8 mouse cellular contexts compared by ENCODE assay signal in the genomic region with DNA sequence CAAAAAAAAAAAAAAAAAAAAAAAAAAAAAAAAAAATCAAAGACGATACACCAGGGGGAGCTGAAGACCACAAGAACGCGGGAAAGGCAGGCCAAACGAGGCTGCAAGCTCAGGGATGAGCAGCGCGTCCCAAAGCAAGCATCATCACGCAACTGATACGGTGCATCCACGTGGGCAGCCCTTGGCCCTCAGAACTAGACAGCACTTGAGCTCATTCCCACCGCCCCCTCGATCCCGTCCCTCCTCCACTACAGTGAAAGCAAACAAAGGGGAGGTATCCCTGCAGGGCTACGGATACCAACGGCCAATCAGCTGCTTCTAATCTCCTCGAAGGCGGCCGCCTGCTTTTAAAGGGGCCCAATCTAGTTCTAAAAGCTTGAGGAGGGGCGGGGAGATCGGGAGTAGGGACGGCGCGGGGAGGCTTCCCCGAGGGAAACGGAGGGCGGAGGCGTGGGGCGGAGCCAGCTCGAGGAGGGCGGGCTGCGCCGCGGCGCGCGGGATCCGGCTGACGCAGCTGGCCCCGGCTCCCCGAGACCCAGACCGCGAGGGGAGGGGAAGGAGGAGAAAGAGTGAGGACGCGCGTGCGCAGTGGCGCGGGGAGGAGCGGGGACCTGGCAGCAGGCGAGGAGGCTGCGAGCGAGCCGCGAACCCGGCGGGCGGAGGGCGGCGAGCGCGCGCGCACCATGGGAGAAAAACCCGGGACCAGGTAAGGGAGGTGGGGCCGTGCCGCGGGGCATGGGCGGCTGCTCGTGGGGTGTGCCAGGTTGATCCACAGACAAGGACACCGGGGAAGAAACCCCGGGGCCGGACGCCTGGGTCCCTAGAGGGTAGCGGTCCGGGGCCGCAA. TPM values are rescaled to one million over a fixed set of nuclear protein-coding genes. Genes with fewer than 3 reads are reported as not detected.
DNase-seq lines count a peak whose midpoint lies in the region; ATAC-seq lines count a peak whose summit lies in the region.

A gene (plus strand): TSS at position 588 of the 847 bp plus-strand sequence.

- peak within 1 kb of the TSS; percentile 81 for H3K9ac ChIP-seq in hindbrain, embryonic 11.5 days (ENCODE audit: low read depth, low read length)

- H3K4me2 ChIP-seq in hindbrain, embryonic 11.5 days (replicated peaks; ENCODE audit: low read depth, low read length): peak within 1 kb of the TSS; percentile 70

- peak within 1 kb of the TSS; percentile 88 for H3K4me3 ChIP-seq in hindbrain, embryonic 11.5 days (ENCODE audit: low read depth, low read length)

- under 1% methylated on average over 74 of the region's 75 CpGs for WGBS in hindbrain, embryonic 11.5 days

- peak within 1 kb of the TSS; percentile 79 for H3K27ac ChIP-seq in hindbrain, embryonic 11.5 days (ENCODE audit: low read depth, low read length)

- H3K4me1 ChIP-seq in hindbrain, embryonic 11.5 days (replicated peaks; ENCODE audit: control insufficient read depth, insufficient read depth, low read length): 0 out of 2 replicates have a peak, but pooled peaks cover 4% of the 10 kb centered on the region

- DNase-seq in Muller cell, postnatal 12 days (ENCODE audit: inconsistent ontology term): peak; percentile 99
- DNase-seq in cerebellum, adult 9-11 months: peak; percentile 99
- DNase-seq in frontal cortex, adult 2 months (ENCODE audit: extremely low spot score in 1 of 2, low spot score in 1 of 2): peak; percentile 96 to 98
- peak; percentile 99 for DNase-seq in hindbrain, embryonic 11.5 days (ENCODE audit: low spot score)
- peak; percentile 98 to 99 for DNase-seq in layer of hippocampus, postnatal 10 days (ENCODE audit: low spot score in 2 of 2)
- DNase-seq in lung, postnatal 10 days: peak; percentile 99
- DNase-seq in ovary, postnatal 36 days (ENCODE audit: low spot score): peak; percentile 99
- DNase-seq in thymus, postnatal 25 days: peak; percentile 99

- no peaks in the 10 kb centered on the region for H3K36me3 ChIP-seq in hindbrain, embryonic 11.5 days (ENCODE audit: control insufficient read depth, insufficient read depth, low read length)

- no peaks in the 10 kb centered on the region for H3K9me3 ChIP-seq in hindbrain, embryonic 11.5 days (ENCODE audit: control insufficient read depth, low read length)

- H3K27me3 ChIP-seq in hindbrain, embryonic 11.5 days (ENCODE audit: control insufficient read depth, insufficient read depth, low read length): no peaks in the 10 kb centered on the region

- peak; percentile 93 for ATAC-seq in hindbrain, embryonic 11.5 days (ENCODE audit: low FRiP score)

RNA-seq across cellular contexts. Expression of the gene that starts here (rescaled TPM):
- 64.1 and 69.8 TPM in 2 replicates for polyA plus RNA-seq in frontal cortex, adult 2 months (2012; rRNA removed)
- polyA plus RNA-seq in hindbrain, embryonic 11.5 days (2014; fragmentation: Nextera tagmentation; extraction: Ambion mirVana): 27.8 and 38.1 TPM in 2 replicates
- total RNA-seq in layer of hippocampus, postnatal 10 days (2021): 10 to 100 TPM; 92.5 to 96.0 TPM

Comparison
In these comparisons a context has a peak if more than half of its experiments do, and no peak if none do; other contexts are left out.
1. Peak in every context shown above with its lines: DNase-seq, ATAC-seq, H3K4me3 ChIP-seq and H3K27ac ChIP-seq.